Mouse (Mus musculus): ENCODE data around the gene Agmo. TPM values are rescaled to one million over a fixed set of nuclear protein-coding genes. Genes with fewer than 3 reads are reported as not detected.

Agmo gene
- polyA plus RNA-seq (2015; fragmentation: Nextera tagmentation; extraction: Ambion mirVana), result 1.8 and 1.9 TPM in 2 replicates

DNA sequence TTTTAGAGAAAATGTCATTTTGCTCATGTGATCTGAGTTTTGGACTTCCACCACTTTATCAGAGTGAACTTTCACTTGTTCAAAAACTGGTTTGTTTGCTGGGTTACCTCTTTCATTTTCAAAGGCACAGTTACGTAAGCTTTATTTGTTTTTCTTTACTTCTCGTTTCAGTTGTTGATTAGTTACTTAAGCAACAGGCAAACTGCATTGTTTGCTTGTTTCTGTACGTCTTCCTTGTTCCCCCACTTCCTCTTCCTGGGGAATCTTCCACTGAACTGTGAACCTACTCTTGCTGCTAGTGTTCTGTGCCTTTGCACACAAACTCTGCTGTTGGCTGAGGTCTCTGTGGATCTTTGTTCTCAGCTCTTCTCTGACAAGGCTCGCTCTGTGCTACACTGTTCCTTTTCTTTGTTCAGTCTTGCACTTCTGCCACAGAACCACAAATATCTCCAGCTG, at the start of gene Agmo:
Agmo (plus strand) TSS at position 76 of the 456 bp plus-strand sequence.
- 59% methylated on average over 4 of the region's 4 CpGs for WGBS
- H3K9me3 ChIP-seq, result no peaks in the 10 kb centered on the region
- H3K27me3 ChIP-seq, result no peaks in the 10 kb centered on the region
- H3K4me2 ChIP-seq, result no peak within 1 kb of the TSS
- H3K27ac ChIP-seq (replicated peaks), result no peak within 1 kb of the TSS
- no peak within 1 kb of the TSS for H3K9ac ChIP-seq
- ATAC-seq (ENCODE audit: low read depth), result no peak
- H3K4me1 ChIP-seq (replicated peaks), result no peaks in the 10 kb centered on the region
- no peaks in the 10 kb centered on the region for H3K36me3 ChIP-seq
- no peak within 1 kb of the TSS for H3K4me3 ChIP-seq

DNA sequence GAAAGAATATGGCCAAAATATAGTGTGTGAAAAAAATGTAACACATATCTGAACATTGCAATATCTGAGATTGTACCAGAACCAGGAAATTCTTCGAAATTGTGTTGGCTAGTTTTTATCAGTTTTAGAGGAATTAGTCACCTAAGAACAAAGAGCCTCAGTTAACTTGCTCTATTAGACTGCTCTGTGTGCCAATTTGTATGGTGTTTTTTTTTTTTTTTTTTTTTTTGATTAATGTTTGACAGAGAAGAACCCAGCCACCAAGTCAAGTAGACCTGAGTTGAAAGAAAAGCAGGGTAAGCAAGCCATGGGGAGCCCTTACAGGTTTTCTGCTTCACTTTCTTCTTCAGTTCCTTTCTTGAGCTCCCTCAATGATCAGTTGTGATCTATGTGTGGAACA, 10.3 kb upstream of the Agmo start:
- Histone ChIP-seq H3K4me3 (no peak overlapping the region), H3K9me3 (no peaks in the 10 kb centered on the region), H3K27ac (replicated peaks) (no peak overlapping the region), H3K27me3 (no peaks in the 10 kb centered on the region), H3K4me1 (replicated peaks) (no peaks in the 10 kb centered on the region), H3K9ac (no peak overlapping the region), H3K36me3 (no peaks in the 10 kb centered on the region), H3K4me2 (no peak overlapping the region)
- no peak for ATAC-seq (ENCODE audit: low read depth)
- 86% methylated on average over 1 of the region's 1 CpGs for whole genome bisulfite sequencing

DNA sequence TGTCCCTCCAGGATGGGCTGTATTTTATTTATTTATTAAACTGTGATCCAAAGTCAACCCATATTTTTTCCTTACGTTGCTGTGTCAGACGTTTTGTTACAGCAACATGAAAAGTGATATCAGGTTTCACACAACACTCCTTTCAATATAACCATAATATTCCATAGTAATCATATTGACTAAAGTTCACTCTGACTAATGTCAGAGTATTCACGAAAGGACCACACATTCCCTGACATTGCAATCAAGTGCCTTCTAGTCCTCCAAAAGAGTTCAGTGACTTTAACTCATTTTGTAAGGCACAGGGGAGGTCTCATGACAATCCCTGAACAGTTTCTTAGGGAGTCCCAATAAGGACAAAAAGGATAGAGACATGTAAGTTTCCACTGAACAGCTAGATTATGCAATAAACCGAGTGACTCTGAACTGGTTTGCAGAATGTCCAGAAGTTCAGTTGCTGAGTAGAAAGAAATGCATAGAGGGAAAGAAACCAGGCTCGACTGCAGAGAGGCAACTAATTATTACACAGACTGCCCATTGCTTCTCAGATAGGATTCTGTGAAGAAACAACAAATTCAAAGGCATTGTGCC, 371 bp upstream of the Agmo start:
- H3K27me3 ChIP-seq, result no peaks in the 10 kb centered on the region
- no peak overlapping the region for H3K4me2 ChIP-seq
- H3K36me3 ChIP-seq, result no peaks in the 10 kb centered on the region
- no peaks in the 10 kb centered on the region for H3K4me1 ChIP-seq (replicated peaks)
- H3K27ac ChIP-seq (replicated peaks), result no peak overlapping the region
- H3K9ac ChIP-seq, result no peak overlapping the region
- no peak for ATAC-seq (ENCODE audit: low read depth)
- H3K4me3 ChIP-seq, result no peak overlapping the region
- 78% methylated on average over 5 of the region's 5 CpGs for WGBS
- no peaks in the 10 kb centered on the region for H3K9me3 ChIP-seq

DNA sequence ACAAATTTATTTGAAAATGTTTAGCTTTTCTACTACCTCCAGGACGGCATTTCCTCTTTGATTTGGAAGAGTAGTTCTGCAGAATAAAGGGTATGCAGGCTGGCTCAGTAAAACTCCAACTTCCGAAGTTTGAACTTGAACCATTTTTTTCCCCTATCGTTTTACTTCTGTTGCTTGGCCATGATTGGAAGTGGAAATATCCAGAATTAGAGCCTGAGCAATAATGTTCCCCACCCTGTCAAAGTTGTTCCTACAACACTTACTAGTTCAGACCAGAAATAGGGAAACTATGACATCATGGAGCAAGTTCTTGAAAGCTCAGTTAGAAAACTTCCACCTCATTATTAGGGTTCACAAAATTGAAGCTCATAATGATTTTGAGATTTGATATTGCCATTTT, 1.0 kb downstream of the Agmo start:
- no peak overlapping the region for H3K4me3 ChIP-seq
- 91% methylated on average over 3 of the region's 3 CpGs for WGBS
- no peak for ATAC-seq (ENCODE audit: low read depth)
- no peak overlapping the region for H3K9ac ChIP-seq
- H3K27ac ChIP-seq (replicated peaks), result no peak overlapping the region
- no peaks in the 10 kb centered on the region for H3K27me3 ChIP-seq
- H3K4me1 ChIP-seq (replicated peaks), result no peaks in the 10 kb centered on the region
- H3K9me3 ChIP-seq, result no peaks in the 10 kb centered on the region
- H3K36me3 ChIP-seq, result no peaks in the 10 kb centered on the region
- no peak overlapping the region for H3K4me2 ChIP-seq

DNA sequence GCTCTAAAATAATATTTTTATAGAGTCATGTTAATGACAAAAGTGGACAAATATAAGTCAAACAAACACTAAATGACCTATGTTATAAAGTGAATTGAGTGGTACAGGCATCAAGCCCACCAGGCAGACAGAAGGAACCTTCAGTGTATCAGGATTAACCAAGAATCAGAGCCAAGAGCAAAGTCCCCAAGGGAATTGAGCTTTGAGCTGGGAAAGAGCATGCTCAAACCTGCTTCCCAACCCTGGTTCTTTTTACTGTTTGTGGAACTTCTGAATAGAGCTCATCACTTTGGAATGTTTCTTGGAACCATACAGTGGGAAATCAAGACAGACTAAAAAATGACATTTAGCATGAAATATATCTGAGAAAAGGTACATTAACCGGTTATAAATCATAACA, 3.4 kb downstream of the Agmo start:
- Histone ChIP-seq H3K4me1 (replicated peaks) (no peaks in the 10 kb centered on the region), H3K4me3 (no peak overlapping the region), H3K4me2 (no peak overlapping the region), H3K9me3 (no peaks in the 10 kb centered on the region), H3K27me3 (no peaks in the 10 kb centered on the region), H3K36me3 (no peaks in the 10 kb centered on the region), H3K9ac (no peak overlapping the region), H3K27ac (replicated peaks) (no peak overlapping the region)
- no peak for ATAC-seq (ENCODE audit: low read depth)
- WGBS, result 93% methylated on average over 1 of the region's 1 CpGs

DNA sequence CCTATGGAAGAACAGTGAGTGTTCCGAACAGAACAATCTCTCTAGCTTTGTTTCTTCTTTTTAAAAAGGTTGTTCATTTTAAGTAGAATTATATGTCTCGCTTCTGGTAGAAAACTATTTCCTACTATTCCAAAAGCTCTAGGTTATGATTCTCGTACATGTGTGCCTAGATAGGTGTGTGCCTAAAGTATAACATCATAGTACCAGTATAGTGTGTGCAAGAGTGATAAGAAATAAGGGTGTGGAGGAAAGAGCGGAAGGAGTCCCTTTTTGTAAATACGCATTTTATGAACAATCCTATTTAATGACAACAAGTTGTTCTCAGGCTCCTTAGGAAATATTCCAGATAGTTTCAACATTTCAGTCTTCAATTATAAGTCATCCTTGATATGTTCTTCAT, 10.2 kb downstream of the Agmo start:
- no peak for ATAC-seq (ENCODE audit: low read depth)
- WGBS, result 91% methylated on average over 5 of the region's 5 CpGs
- no peaks in the 10 kb centered on the region for H3K27me3 ChIP-seq

DNA sequence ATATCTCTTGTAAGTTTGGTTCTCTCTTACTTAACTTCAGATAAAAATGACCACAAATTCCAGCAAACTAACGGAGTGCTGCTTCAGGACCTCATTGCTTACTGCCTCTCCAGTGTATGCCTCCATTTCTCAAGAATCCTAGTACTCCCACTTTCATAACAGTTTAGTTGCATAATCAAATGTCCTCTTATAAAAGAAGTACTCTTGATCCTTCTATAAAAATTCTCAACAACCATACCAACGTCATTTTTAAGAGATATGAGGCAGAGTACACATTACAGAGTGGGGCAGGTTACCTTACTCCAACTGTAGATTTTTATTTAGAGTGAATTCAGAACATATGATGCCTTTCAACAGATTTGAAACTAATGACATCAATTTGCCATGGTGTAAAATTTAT, 15.7 kb downstream of the Agmo start:
- H3K4me2 ChIP-seq, result no peak overlapping the region
- H3K4me3 ChIP-seq, result no peak overlapping the region
- no peaks in the 10 kb centered on the region for H3K27me3 ChIP-seq
- no peaks in the 10 kb centered on the region for H3K36me3 ChIP-seq
- 85% methylated on average over 2 of the region's 2 CpGs for WGBS
- no peak overlapping the region for H3K9ac ChIP-seq
- no peaks in the 10 kb centered on the region for H3K4me1 ChIP-seq (replicated peaks)
- H3K9me3 ChIP-seq, result no peaks in the 10 kb centered on the region
- H3K27ac ChIP-seq (replicated peaks), result no peak overlapping the region
- ATAC-seq (ENCODE audit: low read depth), result no peak

More for the DNA sequence above, 10.2 kb downstream of the Agmo start:
- no peak overlapping the region for H3K4me2 ChIP-seq
- no peaks in the 10 kb centered on the region for H3K36me3 ChIP-seq
- no peak overlapping the region for H3K4me3 ChIP-seq
- H3K9me3 ChIP-seq, result no peaks in the 10 kb centered on the region
- H3K9ac ChIP-seq, result no peak overlapping the region
- H3K27ac ChIP-seq (replicated peaks), result no peak overlapping the region
- H3K4me1 ChIP-seq (replicated peaks), result no peaks in the 10 kb centered on the region

DNA sequence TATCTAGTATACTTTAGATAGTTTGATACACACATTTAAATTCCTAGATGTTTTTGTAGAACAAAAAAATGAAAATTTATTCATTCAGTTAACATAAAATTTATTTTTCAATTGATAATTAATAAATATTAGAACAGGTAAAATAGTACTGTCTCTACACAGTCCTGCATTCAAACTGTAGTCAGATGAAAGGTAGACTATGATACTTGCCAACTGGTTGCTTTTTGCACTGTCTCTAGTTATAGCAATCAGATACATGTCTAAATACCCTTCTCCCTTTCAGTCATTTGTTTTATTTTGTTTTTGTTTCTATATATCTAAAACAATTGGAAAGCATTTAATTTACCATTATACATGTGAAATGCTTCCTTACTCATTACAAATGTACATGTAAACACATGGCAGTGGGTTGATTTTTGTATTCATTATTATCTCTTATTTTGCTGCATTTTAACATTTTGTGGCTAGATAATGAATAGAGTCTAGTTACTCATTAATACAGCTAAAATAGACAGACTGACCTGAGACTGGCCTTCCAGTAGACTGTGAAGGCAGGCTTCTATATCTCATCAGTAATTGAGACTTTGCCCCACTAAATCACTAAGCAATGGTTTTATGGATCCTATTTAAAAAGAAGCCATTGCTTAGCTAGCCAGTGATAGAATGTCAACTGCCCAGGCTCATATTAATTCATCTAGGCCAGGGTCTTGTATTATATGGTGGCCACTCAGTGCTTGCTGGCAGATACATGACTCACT, 18.5 kb downstream of the Agmo start:
- Histone ChIP-seq H3K9ac (no peak overlapping the region), H3K9me3 (no peaks in the 10 kb centered on the region), H3K27ac (replicated peaks) (no peak overlapping the region), H3K36me3 (no peaks in the 10 kb centered on the region), H3K27me3 (no peaks in the 10 kb centered on the region), H3K4me3 (no peak overlapping the region), H3K4me1 (replicated peaks) (no peaks in the 10 kb centered on the region), H3K4me2 (no peak overlapping the region)
- no peak for ATAC-seq (ENCODE audit: low read depth)

DNA sequence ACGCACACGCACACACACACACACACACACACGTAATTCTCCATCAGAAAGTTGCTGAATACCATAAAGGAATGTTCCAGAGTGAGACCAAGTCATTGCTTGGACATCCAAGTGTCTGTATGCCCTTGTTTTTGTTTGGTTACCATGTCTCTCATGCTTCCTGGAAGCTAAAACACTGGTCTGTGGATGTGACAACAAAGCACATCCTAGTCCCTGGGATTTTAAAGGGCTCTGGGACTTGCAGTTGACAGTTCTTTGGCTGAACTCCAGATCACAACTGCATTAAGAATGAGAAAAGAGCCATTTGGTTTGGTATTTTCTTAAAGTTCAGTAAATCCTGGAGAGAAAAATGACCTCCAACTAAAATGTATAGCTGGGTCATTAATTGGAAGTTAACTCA, 22.2 kb downstream of the Agmo start:
- H3K27ac ChIP-seq (replicated peaks), result no peak overlapping the region
- 92% methylated on average over 3 of the region's 3 CpGs for WGBS
- no peak overlapping the region for H3K9ac ChIP-seq
- no peak overlapping the region for H3K4me3 ChIP-seq
- no peaks in the 10 kb centered on the region for H3K36me3 ChIP-seq
- no peak for ATAC-seq (ENCODE audit: low read depth)
- H3K27me3 ChIP-seq, result no peaks in the 10 kb centered on the region
- no peak overlapping the region for H3K4me2 ChIP-seq
- no peaks in the 10 kb centered on the region for H3K4me1 ChIP-seq (replicated peaks)
- H3K9me3 ChIP-seq, result no peaks in the 10 kb centered on the region

DNA sequence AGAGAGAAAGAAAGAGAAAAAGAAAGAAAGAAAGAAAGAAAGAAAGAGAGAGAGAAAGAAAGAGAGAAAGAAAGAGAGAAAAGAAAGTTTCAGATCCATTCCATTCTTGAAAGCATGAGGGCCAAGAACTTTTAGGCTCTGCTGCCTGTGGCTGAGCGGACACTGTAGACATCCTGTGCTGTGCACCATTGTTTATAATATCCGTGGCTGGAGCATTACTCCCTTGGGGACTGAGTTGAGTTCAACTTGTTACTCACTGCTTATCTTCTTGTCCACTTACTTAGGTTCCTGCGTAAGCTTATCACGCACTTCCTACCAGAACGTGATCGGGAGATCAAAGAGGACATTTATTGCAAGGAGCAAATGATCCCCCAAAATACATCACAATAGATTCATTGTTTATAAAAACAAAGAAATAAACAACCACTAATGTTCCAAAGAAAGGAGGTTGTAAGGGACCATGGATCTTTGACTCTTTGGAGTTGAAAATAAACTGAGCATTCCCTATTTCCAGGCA, 27.3 kb downstream of the Agmo start:
- Histone ChIP-seq H3K4me3 (no peak overlapping the region), H3K36me3 (no peaks in the 10 kb centered on the region), H3K4me1 (replicated peaks) (no peaks in the 10 kb centered on the region), H3K9me3 (no peaks in the 10 kb centered on the region), H3K27ac (replicated peaks) (no peak overlapping the region), H3K27me3 (no peaks in the 10 kb centered on the region), H3K9ac (no peak overlapping the region), H3K4me2 (no peak overlapping the region)
- ATAC-seq (ENCODE audit: low read depth), result no peak
- WGBS, result 27% methylated on average over 6 of the region's 6 CpGs

DNA sequence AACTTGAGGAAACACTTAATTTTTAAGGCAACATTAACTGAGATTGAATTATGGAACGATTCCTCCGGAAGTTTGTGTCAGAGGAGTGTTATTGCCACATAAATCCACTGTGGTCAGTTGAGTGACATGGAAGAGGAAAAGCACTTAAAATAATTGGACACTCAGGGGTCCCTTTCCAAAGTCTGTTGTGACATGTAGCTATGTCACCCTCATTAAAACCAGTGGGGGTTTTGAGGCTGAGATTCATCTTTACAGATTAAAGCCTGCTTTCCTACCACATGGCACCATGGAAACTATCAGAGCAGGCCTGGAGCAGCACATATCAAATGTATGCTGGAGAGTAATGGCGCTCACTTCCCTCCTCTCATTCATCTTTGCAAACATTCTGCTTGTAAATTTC, 31.2 kb downstream of the Agmo start:
- no peak overlapping the region for H3K27ac ChIP-seq (replicated peaks)
- WGBS, result 62% methylated on average over 3 of the region's 3 CpGs

DNA sequence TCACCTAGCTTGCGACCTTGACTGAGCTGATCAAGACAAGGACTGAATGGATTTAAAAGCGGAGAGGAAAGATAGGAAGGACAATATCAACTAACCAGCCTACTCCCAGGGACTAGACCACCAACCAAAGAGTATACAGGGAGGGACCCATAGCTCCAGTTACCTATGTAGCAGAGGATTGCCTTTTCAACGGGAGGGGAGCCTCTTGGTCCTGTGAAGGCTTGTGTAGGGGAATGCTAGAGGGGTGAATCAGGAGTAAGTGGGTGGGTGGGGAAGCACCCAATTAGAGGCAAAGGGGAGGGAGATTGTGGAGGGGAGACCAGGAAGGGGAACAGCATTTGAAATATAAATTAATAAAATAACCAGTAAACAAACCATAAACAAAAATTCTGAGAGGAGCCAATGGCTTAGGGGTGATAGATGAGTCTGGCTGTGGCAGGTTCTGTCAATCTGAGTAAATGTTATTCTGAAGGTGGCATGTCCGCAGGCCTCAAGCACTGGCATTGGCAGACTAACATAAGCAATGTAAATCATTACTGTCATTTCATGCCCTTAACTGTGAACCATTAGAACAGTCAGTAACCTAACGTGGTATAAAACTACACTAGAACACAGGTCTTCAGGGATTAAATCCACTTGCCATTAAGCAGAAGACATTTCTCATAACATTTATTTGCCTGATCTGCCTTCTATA, 32.7 kb downstream of the Agmo start:
- 65% methylated on average over 5 of the region's 5 CpGs for WGBS
- ATAC-seq (ENCODE audit: low read depth), result no peak

More for the DNA sequence above, 31.2 kb downstream of the Agmo start:
- Histone ChIP-seq H3K4me2 (no peak overlapping the region), H3K9ac (no peak overlapping the region), H3K9me3 (no peaks in the 10 kb centered on the region), H3K4me1 (replicated peaks) (no peaks in the 10 kb centered on the region), H3K27me3 (no peaks in the 10 kb centered on the region), H3K4me3 (no peak overlapping the region), H3K36me3 (no peaks in the 10 kb centered on the region)
- no peak for ATAC-seq (ENCODE audit: low read depth)

More for the DNA sequence above, 32.7 kb downstream of the Agmo start:
- Histone ChIP-seq H3K9me3 (no peaks in the 10 kb centered on the region), H3K27ac (replicated peaks) (no peak overlapping the region), H3K9ac (no peak overlapping the region), H3K4me2 (no peak overlapping the region), H3K4me3 (no peak overlapping the region), H3K36me3 (no peaks in the 10 kb centered on the region), H3K27me3 (no peaks in the 10 kb centered on the region), H3K4me1 (replicated peaks) (no peaks in the 10 kb centered on the region)

Measured in neural tube, embryonic 13.5 days (tissue).